Mouse (Mus musculus): ENCODE data around the gene Emc8.

DNA sequence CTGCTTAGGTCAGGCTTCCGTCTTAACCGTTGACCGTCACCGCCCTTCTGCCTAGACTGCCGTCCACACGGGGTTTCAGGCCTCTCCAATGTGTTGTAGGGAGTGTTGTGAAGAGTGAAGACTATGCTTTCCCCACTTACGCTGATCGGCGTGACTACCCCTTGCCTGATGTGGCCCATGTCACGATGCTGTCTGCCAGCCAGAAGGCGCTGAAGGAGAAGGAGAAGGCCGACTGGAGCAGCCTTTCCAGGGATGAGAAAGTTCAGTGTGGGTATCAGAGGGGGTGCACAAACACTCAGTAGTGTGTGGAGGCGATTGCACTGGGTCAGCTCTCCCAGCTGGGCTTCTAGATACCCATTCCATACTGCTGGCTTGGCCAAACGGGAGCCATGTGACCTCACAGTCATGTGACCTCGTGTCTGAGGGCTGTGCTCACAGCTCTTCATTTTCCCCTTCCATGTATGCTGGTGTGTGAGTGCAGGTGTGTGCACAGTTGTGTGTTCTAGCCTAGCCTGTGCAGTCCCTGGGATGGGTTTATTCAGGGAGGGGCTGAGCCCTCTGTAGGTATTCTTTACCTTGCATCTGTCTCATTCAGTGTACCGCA, 4.4 kb upstream of the Emc8 start:
- no peak for TF ChIP-seq CTCF (IDR thresholded peaks at IDR 0.05; ENCODE audit: low read depth)
- TF ChIP-seq EP300 (IDR thresholded peaks at IDR 0.05; ENCODE audit: low read depth) = no peak

Measured in heart, postnatal 0 days (tissue).